Mouse (Mus musculus): ENCODE data around the gene Gm4792. TPM values are rescaled to one million over a fixed set of nuclear protein-coding genes. Genes with fewer than 3 reads are reported as not detected.
A peak's percentile ranks its signal among the peaks of the same experiment; 100 is the strongest.

Gm4792 gene
- total RNA-seq, 2 experiments from 2014 or later = not detected

- no peak for DNase-seq (ENCODE audit: low spot score in 2 of 2)
- intact Hi-C loops (cut with DNase I) = no loop called here
Observed at GRCm38 (mm10) chr10:94305526-94305925, 7.0 kb upstream of the Gm4792 start.

- no peak for DNase-seq (ENCODE audit: low spot score in 2 of 2)
- intact Hi-C loops (cut with DNase I) = no loop called here
Observed at GRCm38 (mm10) chr10:94304064-94304657, 5.7 kb upstream of the Gm4792 start.

- intact Hi-C loops (cut with DNase I) = no loop called here
- DNase-seq (ENCODE audit: low spot score in 2 of 2) = no peak
Observed at GRCm38 (mm10) chr10:94299301-94299700, 798 bp upstream of the Gm4792 start.

DNA sequence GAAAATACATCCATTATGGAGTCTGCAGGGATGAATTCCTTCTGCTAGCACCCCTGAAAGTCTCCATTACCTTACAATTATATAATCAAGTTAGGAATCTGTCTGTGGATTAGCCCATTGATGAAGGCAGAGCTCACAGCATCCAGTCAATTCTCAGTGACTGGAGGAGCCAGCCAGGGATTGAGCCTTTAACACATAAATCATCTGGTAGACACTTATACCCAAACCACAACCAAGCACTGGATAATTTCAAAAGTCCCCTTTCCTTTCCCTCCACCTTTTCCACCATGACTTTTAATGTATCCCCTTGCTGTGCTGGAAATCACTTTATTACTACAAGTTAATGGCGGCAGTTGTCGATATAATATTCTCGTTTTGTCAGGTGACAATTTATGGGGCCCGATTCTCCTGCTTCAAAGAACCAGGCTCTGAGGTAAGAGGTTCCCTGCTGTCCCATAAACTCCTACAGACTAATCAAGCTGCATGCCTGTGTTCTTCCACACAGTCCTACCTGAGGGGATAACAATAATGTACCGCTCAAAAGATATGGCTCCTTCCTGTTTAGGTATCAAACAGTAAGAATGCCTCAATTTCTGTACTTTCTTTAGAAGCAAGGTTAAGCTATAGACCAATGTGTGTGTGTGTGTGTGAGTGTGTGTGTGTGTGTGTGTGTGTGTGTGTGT, 2.4 kb downstream of the Gm4792 start:
- intact Hi-C loops (cut with DNase I) = no loop called here
- no peak for DNase-seq (ENCODE audit: low spot score in 2 of 2)

DNA sequence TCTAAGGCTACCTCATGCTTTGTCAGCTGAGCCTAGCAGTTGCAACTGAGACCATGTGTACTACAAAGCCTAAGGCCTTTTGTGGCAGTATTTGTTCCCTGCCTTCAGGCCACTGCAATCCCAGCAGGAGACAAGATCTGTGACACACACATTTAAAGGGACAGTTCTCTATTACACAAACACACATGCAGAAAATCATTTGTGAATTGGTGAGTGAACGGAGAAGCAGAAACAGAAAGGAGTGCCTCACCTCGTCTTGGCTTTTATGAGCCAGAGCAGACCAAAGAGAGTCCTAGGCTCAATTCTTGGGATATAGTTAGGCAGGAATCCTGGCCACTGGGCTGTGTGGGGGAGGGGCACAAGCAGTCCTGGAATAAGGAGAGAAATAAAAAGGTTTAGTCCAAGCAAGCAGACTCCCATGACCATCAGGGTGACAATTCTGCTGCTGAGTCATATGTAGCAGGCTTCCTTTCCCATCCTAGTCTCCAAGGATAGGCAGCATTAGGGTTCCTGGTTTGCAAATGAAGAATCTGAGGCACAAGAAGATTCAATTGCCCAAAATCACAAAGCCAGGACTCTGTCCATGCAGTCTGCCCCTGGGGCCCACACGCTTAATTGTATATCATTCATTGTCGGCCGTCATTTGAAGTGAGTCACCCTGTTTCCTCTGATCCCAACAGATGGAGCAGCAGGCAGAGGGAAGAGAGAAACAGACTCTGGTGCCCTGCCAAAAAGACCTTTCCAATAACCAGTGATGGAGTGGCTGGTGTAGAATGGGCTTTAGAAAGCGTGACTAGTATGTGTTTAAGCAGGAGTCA, 3.4 kb downstream of the Gm4792 start:
- intact Hi-C loops (cut with DNase I) = no loop called here
- DNase-seq (ENCODE audit: low spot score in 2 of 2) = no peak

DNA sequence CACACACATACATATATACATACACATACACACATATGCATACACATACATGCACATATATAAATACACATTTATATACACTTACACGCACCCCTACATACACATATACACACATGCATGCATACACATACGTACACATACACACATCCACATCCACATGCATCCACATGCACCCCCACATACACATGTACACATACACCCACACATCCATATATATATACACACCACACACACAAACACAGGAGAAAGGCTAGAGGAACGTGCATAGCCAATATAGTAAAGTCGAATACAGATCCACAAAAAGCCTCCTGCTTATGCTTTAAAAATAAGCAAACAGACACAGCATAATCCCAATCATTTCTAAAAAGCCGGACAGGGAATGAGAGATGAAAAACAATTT, 4.1 kb downstream of the Gm4792 start:
- no peak for DNase-seq (ENCODE audit: low spot score in 2 of 2)
- intact Hi-C loops (cut with DNase I) = no loop called here

- no peak for DNase-seq (ENCODE audit: low spot score in 2 of 2)
- intact Hi-C loops (cut with DNase I) = no loop called here
Observed at GRCm38 (mm10) chr10:94282797-94283196, 15.7 kb downstream of the Gm4792 start.

- intact Hi-C loops (cut with DNase I) = no loop called here
Observed at GRCm38 (mm10) chr10:94282179-94282578, 16.3 kb downstream of the Gm4792 start.

GRCm38 (mm10) chr10:94276511-94276910, 22.0 kb downstream of the Gm4792 start:
- DNase-seq (ENCODE audit: low spot score in 2 of 2) = no peak
- intact Hi-C loops (cut with DNase I) = no loop called here

More at GRCm38 (mm10) chr10:94282179-94282578, 16.3 kb downstream of the Gm4792 start:
- DNase-seq (ENCODE audit: low spot score in 2 of 2) = no peak

DNA sequence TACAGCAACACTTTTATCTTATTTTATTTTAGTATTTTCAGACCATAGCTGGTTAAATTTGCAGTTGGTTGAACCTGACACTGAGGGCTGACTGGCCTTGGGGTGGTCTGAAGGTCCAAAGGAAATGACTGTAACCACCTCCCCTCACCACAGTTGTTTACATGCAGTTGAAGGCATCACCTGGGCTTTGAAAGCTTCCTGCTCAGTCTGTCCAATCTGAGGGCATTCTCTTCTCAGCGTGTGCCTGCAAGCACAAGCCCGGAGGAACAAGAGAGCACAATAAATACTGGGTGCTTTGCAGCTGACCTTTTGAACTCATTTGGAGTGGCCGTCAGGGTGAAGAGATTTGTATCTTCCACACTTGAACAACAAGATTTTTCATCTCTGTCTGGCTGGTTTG, 23.2 kb downstream of the Gm4792 start:
- intact Hi-C loops (cut with DNase I) = no loop called here
- DNase-seq (ENCODE audit: low spot score in 2 of 2) = no peak

- intact Hi-C loops (cut with DNase I) = no loop called here
- peak; percentile 49 to 56 for DNase-seq (ENCODE audit: low spot score in 2 of 2)
Observed at GRCm38 (mm10) chr10:94265656-94266542, 32.6 kb downstream of the Gm4792 start.

DNA sequence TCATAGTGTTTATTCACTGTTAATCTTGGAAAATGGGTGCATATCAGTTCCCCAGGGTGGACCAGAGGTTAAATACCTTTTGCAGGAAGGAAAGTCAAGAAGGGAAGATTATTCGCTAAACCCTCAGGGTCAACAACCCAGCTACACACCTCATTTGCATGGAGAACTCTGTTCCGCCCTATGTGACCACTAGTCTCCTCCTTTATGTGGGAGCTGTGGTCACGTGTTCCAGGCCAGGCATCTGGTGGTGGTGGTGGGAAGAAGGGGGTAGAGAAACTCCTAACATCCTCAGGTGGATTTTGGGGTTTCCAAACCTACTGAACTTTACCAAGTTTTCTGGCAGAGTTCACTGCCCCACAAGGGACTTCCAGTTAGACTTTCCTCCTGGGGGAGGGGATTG, 35.3 kb downstream of the Gm4792 start:
- no peak for DNase-seq (ENCODE audit: low spot score in 2 of 2)
- intact Hi-C loops (cut with DNase I) = no loop called here

GRCm38 (mm10) chr10:94262646-94263045, 35.9 kb downstream of the Gm4792 start:
- intact Hi-C loops (cut with DNase I) = no loop called here
- DNase-seq (ENCODE audit: low spot score in 2 of 2) = no peak

DNA sequence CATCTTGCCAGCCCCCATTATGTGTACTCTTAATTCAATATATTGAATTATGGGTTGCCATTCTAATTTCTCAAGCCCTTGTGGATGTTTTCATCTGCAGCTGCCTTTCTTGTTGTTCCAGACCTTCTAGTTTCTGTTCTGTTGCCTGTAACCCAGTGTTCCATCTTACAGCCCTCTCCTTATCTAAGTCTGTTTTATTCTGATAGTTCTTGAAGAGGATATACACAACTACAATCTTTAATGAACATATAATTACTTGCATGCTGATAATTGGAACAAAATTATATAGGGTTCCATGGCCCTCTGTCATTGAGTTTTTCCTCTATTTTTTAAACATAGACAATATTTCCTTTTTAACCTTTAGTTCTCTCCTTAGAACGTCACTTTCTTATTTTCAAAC, 38.0 kb downstream of the Gm4792 start:
- intact Hi-C loops (cut with DNase I) = no loop called here
- no peak for DNase-seq (ENCODE audit: low spot score in 2 of 2)

- intact Hi-C loops (cut with DNase I) = no loop called here
- DNase-seq (ENCODE audit: low spot score in 2 of 2) = no peak
Observed at GRCm38 (mm10) chr10:94256518-94256917, 42.0 kb downstream of the Gm4792 start.

DNA sequence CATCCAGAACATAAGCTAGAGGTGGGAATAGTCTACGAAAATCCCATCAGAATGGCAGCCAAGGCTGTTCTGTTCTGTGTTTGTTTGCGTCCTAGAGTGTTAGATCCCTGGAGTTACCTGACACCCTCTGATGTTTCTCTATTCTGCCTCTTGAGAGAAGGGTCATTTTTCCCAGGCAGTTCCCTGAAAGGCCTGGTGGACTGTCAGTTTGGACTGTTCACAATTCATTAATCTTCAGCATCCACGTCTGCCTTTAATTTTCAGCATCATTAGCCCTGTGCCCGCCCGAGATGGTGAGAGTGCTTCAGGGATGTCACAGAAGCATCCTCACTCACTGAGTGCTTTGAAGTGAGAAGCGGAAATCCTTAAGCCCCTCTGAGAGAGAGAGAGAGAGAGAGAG, 42.8 kb downstream of the Gm4792 start:
- intact Hi-C loops (cut with DNase I) = no loop called here

DNA sequence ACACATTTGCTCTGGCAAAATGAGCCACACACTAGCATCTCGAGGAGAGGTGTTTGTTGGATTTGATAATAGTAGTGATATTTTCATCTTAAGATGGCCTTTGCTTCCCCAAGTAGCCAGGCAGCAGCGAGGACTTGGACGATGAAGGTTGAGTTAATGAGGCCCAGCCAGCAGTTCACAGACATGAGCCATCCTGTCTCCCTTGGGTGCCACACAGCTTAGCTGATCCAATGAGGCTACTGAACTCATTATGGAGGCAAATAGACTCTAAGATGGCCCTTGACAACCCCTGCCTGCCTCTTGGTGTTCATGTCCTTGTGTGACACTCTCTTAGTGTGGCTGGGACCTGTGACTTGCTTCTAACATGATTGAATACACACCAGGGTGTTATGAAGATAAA, 43.7 kb downstream of the Gm4792 start:
- no peak for DNase-seq (ENCODE audit: low spot score in 2 of 2)
- intact Hi-C loops (cut with DNase I) = no loop called here

More for the DNA sequence above, 42.8 kb downstream of the Gm4792 start:
- DNase-seq (ENCODE audit: low spot score in 2 of 2) = no peak

- intact Hi-C loops (cut with DNase I) = no loop called here
- no peak for DNase-seq (ENCODE audit: low spot score in 2 of 2)
Observed at GRCm38 (mm10) chr10:94253260-94253807, 45.2 kb downstream of the Gm4792 start.

All from left cerebral cortex, postnatal 14 days (tissue).